Mouse (Mus musculus): ENCODE results near the gene Gm26897. TPM values are rescaled to one million over a fixed set of nuclear protein-coding genes. Genes with fewer than 3 reads are reported as not detected.

The Gm26897 gene
- polyA plus RNA-seq, 1 experiment from 2014 or later, result not detected

DNA sequence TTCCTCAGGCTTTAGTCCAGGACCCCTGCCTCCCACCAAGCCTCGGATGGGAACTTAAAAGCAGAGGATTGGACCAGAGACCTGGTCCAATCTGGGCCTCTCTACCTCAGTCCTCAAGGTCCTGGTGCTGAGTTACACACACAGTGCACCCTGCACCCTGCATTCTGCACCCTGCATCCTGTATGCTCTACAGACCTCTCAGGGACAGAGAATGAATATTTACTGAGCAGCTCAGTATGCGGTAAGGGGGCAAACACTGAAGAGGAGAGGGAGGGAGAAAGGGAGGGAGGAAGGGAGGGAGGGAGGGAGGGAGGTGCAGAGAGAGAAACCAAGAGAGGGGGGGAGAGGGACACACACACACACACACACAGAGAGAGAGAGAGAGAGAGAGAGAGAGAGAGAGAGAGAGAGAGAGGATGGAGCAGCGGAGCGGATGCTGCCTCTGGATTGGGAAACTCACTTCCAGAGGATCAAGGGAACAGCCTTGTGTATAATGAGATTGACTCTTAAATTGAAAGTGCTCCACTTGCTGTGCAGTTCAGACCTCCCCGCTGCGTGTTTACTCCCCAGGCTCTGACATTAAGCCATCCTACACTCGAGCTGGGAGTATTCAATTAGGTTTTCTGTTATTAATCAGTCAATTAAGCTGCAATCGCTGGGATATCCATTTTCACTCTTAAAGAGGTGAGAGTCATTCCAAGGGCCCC lies 24.4 kb upstream of the Gm26897 start:
- Histone ChIP-seq H3K36me3 (ENCODE audit: control insufficient read depth, insufficient read depth, low read length) (no peaks in the 10 kb centered on the region), H3K27ac (ENCODE audit: low read depth, low read length) (no peak overlapping the region), H3K4me3 (ENCODE audit: low read depth, low read length) (no peak overlapping the region), H3K4me1 (replicated peaks; ENCODE audit: control insufficient read depth, insufficient read depth, low read length) (no peaks in the 10 kb centered on the region), H3K9ac (ENCODE audit: low read depth, low read length) (no peak overlapping the region), H3K9me3 (ENCODE audit: control insufficient read depth, low read length) (no peaks in the 10 kb centered on the region; the same call in 1 of the 2 replicates), H3K27me3 (replicated peaks; ENCODE audit: control insufficient read depth, insufficient read depth, low read length) (no peaks in the 10 kb centered on the region), H3K4me2 (no peak overlapping the region)
- WGBS, result 52% methylated on average over 8 of the region's 8 CpGs
- DNase-seq (ENCODE audit: low spot score) (no peak), ATAC-seq (replicated peaks; ENCODE audit: low FRiP score) (no peak)

DNA sequence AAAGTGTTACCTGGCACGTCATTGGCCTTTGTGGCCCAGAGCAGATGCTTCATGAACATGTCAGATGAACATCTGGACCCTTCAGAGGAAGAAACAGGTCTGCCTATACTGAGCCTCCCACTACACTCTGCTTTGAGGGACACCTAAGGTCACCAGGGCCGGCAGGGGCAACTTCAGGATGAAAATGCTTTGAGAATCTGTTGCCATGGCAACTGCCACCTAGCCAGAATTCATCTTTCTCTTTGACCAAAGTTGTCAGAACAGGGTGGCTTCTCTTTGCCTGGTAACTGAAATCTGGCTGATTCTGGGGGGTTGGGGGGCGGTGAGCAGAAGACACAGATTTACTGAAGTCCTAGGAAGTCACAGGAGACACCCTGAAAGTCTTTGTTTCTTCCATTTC lies 14.7 kb upstream of the Gm26897 start:
- DNase-seq (ENCODE audit: low spot score) (no peak), ATAC-seq (replicated peaks; ENCODE audit: low FRiP score) (no peak)
- H3K4me2 ChIP-seq, result no peak overlapping the region
- no peaks in the 10 kb centered on the region for H3K27me3 ChIP-seq (replicated peaks; ENCODE audit: control insufficient read depth, insufficient read depth, low read length)
- H3K4me1 ChIP-seq (replicated peaks; ENCODE audit: control insufficient read depth, insufficient read depth, low read length), result no peaks in the 10 kb centered on the region
- no peaks in the 10 kb centered on the region for H3K36me3 ChIP-seq (ENCODE audit: control insufficient read depth, insufficient read depth, low read length)
- H3K27ac ChIP-seq (ENCODE audit: low read depth, low read length), result no peak overlapping the region
- H3K9me3 ChIP-seq (ENCODE audit: control insufficient read depth, low read length), result no peaks in the 10 kb centered on the region
- no peak overlapping the region for H3K4me3 ChIP-seq (ENCODE audit: low read depth, low read length)
- no peak overlapping the region for H3K9ac ChIP-seq (ENCODE audit: low read depth, low read length)
- 55% methylated on average over 3 of the region's 3 CpGs for WGBS

DNA sequence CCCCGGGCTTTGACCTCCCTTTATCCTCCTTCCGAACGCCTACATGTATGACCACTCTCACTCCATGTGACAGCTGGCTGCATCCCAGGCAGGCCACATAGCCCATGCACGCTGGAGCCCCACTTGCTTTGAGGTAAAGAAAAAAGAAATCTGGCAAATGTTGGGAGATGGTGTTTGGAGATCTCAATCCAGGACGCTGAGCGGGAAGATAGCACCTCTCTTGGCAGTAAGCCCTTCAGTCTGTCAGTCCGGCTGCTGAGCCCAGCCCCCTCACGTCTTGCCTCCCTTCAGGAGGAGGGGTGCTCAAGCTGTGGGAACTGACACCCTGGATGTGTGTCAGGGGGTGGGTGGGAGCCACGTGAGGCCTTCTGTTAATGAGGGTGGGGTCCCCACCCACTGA lies 13.0 kb upstream of the Gm26897 start:
- Histone ChIP-seq H3K4me1 (replicated peaks; ENCODE audit: control insufficient read depth, insufficient read depth, low read length) (no peaks in the 10 kb centered on the region), H3K27ac (ENCODE audit: low read depth, low read length) (no peak overlapping the region), H3K27me3 (replicated peaks; ENCODE audit: control insufficient read depth, insufficient read depth, low read length) (no peaks in the 10 kb centered on the region), H3K4me2 (no peak overlapping the region), H3K36me3 (ENCODE audit: control insufficient read depth, insufficient read depth, low read length) (no peaks in the 10 kb centered on the region), H3K9me3 (ENCODE audit: control insufficient read depth, low read length) (no peaks in the 10 kb centered on the region), H3K9ac (ENCODE audit: low read depth, low read length) (no peak overlapping the region), H3K4me3 (ENCODE audit: low read depth, low read length) (no peak overlapping the region)
- WGBS, result 62% methylated on average over 9 of the region's 9 CpGs
- ATAC-seq (replicated peaks; ENCODE audit: low FRiP score), result no peak
- no peak for DNase-seq (ENCODE audit: low spot score)

DNA sequence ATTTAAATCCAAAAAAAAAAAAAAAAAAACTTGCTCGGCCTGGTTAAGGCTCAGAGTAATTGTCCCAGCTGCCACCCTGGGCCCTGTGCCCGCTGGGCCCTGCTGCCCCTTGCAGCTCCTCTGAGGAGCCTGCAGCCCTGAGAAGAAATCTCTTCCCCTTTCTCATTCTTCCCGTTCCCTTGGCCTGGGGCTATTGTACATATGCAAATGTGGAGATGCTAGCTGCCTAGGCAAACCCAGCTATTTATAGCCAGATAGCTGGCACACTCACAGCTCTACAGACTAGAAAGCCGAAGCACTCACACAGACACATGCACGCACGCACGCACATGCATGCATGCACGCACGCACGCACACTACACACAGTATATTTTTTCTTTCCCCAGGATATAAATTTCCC lies 9.0 kb upstream of the Gm26897 start:
- ATAC-seq (replicated peaks; ENCODE audit: low FRiP score) (no peak), DNase-seq (ENCODE audit: low spot score) (no peak)
- Histone ChIP-seq H3K4me2 (no peak overlapping the region), H3K27ac (ENCODE audit: low read depth, low read length) (no peak overlapping the region), H3K9ac (ENCODE audit: low read depth, low read length) (no peak overlapping the region), H3K27me3 (replicated peaks; ENCODE audit: control insufficient read depth, insufficient read depth, low read length) (no peaks in the 10 kb centered on the region), H3K4me1 (replicated peaks; ENCODE audit: control insufficient read depth, insufficient read depth, low read length) (no peaks in the 10 kb centered on the region), H3K9me3 (ENCODE audit: control insufficient read depth, low read length) (no peaks in the 10 kb centered on the region), H3K4me3 (ENCODE audit: low read depth, low read length) (no peak overlapping the region), H3K36me3 (ENCODE audit: control insufficient read depth, insufficient read depth, low read length) (no peaks in the 10 kb centered on the region)
- WGBS, result 80% methylated on average over 10 of the region's 10 CpGs

DNA sequence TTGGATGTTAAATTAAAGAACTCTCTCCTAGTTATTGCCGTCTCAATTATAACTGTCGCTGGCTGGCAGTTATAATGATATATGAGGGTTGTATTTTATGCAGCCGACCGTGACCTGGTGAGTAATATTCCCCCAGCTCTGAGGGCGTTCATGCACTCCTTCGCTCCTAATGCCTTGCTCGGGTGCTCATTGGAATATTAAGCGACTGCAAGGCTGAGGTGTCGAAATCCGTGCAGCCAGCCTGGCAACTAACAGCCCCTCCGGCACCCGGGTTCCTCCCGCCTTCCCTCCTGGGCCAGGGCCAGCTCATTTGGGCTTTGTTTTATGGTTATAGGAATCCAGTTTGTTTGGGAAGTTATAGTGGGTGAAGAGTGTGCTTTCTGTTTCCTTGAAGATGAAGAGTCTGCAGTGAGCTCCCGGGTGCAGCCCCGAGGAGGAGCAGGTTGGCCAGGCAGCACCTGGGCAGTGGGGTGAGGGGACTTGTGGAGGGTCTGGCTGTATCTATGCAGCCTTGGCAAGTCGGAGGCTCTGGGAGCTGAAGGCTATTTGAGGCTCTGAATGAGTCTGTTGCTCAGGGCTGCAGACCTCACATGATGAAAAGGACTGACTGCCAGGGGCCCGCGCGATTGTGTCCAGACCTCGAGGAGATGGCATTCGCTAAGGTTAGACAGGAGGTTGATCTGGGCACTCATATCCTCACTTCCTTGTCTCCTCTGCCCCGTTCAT lies 8.4 kb upstream of the Gm26897 start:
- ATAC-seq (replicated peaks; ENCODE audit: low FRiP score) (no peak), DNase-seq (ENCODE audit: low spot score) (no peak)
- no peaks in the 10 kb centered on the region for H3K36me3 ChIP-seq (ENCODE audit: control insufficient read depth, insufficient read depth, low read length)
- no peaks in the 10 kb centered on the region for H3K27me3 ChIP-seq (replicated peaks; ENCODE audit: control insufficient read depth, insufficient read depth, low read length)
- no peaks in the 10 kb centered on the region for H3K9me3 ChIP-seq (ENCODE audit: control insufficient read depth, low read length)
- no peaks in the 10 kb centered on the region for H3K4me1 ChIP-seq (replicated peaks; ENCODE audit: control insufficient read depth, insufficient read depth, low read length)
- no peak overlapping the region for H3K4me2 ChIP-seq
- no peak overlapping the region for H3K27ac ChIP-seq (ENCODE audit: low read depth, low read length)
- WGBS, result 65% methylated on average over 22 of the region's 22 CpGs
- H3K4me3 ChIP-seq (ENCODE audit: low read depth, low read length), result no peak overlapping the region
- no peak overlapping the region for H3K9ac ChIP-seq (ENCODE audit: low read depth, low read length)

DNA sequence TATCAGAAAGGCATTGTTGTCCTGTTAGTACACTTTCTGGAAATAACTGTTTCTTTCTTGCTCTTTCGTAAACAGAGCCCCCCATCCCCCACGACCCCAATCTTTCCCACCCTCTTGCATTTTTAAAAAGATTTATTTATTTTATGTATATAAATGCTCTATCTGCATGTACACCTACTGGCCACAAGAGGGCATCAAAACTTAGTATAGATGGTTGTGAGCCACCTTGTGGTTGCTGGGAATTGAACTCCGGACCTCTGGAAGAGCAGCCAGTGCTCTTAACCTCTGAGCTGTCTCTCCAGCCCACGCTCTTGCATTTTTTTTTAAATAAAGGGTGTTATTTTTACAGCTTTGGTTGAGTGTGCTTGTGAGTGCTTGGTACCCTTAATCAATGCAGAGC lies 5.3 kb upstream of the Gm26897 start:
- Histone ChIP-seq H3K27me3 (replicated peaks; ENCODE audit: control insufficient read depth, insufficient read depth, low read length) (no peaks in the 10 kb centered on the region), H3K36me3 (ENCODE audit: control insufficient read depth, insufficient read depth, low read length) (no peaks in the 10 kb centered on the region), H3K27ac (ENCODE audit: low read depth, low read length) (no peak overlapping the region), H3K4me3 (ENCODE audit: low read depth, low read length) (no peak overlapping the region), H3K9me3 (ENCODE audit: control insufficient read depth, low read length) (no peaks in the 10 kb centered on the region), H3K4me1 (replicated peaks; ENCODE audit: control insufficient read depth, insufficient read depth, low read length) (no peaks in the 10 kb centered on the region), H3K9ac (ENCODE audit: low read depth, low read length) (no peak overlapping the region), H3K4me2 (no peak overlapping the region)
- no peak for ATAC-seq (replicated peaks; ENCODE audit: low FRiP score)
- no peak for DNase-seq (ENCODE audit: low spot score)
- WGBS, result 62% methylated on average over 4 of the region's 4 CpGs

DNA sequence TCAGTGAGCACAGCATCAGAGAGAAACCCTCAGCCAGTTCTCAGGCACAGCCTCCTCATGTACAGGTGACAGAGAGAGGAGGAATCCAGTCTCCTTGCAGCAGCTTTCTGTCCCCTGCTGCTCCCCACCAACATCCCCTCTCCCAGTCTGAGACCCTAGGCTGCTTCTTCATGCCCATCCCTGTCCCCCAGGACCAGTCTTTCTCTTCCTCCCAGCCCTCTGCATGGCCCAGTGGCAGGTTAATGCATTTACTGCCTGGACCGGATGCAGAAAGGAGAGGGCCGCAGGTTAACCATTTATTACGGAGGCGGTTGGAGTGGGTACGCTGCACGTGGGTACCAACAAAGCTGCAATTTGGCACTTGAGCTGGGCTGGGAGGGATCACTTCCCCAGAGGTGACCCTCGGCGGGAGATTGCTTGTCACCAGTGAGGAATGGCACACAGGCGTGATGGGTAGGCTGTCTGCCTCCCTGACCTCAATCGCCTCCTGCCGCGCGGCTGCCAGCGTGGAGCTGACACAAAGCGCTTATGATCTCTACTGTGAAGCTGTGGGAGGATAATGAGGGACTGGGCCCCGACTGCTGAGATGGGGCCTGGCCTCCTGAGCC lies 3.1 kb upstream of the Gm26897 start:
- no peak overlapping the region for H3K4me2 ChIP-seq
- DNase-seq (ENCODE audit: low spot score), result no peak
- no peak overlapping the region for H3K9ac ChIP-seq (ENCODE audit: low read depth, low read length)
- H3K36me3 ChIP-seq (ENCODE audit: control insufficient read depth, insufficient read depth, low read length), result no peaks in the 10 kb centered on the region; the same call in 1 of the 2 replicates
- no peaks in the 10 kb centered on the region for H3K9me3 ChIP-seq (ENCODE audit: control insufficient read depth, low read length)
- no peak overlapping the region for H3K27ac ChIP-seq (ENCODE audit: low read depth, low read length)
- H3K27me3 ChIP-seq (replicated peaks; ENCODE audit: control insufficient read depth, insufficient read depth, low read length), result no peaks in the 10 kb centered on the region
- ATAC-seq (replicated peaks; ENCODE audit: low FRiP score), result no peak
- H3K4me3 ChIP-seq (ENCODE audit: low read depth, low read length), result no peak overlapping the region
- WGBS, result 44% methylated on average over 16 of the region's 16 CpGs
- H3K4me1 ChIP-seq (replicated peaks; ENCODE audit: control insufficient read depth, insufficient read depth, low read length), result no peaks in the 10 kb centered on the region

DNA sequence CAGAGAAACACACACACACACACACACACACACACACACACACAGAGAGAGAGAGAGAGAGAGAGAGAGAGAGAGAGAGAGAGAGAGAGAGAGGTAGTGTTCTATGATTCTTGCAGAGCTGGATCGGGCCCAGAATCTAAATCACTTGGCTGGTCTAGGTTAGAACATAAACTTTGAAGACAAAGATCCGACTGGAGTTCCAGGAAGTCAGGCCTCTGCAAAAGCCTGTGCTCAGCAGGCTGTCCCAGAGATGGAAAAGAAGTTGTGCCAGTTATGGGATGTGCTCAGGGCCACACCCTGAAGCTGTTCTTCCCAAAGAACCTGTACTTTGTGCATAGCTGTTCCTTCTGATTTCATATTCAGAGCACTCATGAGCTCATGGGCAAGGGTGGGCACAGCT lies 1.5 kb upstream of the Gm26897 start:
- no peak overlapping the region for H3K9ac ChIP-seq (ENCODE audit: low read depth, low read length)
- no peak overlapping the region for H3K27ac ChIP-seq (ENCODE audit: low read depth, low read length)
- no peaks in the 10 kb centered on the region; the same call in 1 of the 2 replicates for H3K36me3 ChIP-seq (ENCODE audit: control insufficient read depth, insufficient read depth, low read length)
- no peak overlapping the region for H3K4me3 ChIP-seq (ENCODE audit: low read depth, low read length)
- no peak for DNase-seq (ENCODE audit: low spot score)
- H3K27me3 ChIP-seq (replicated peaks; ENCODE audit: control insufficient read depth, insufficient read depth, low read length), result no peaks in the 10 kb centered on the region
- no peak for ATAC-seq (replicated peaks; ENCODE audit: low FRiP score)
- no peak overlapping the region for H3K4me2 ChIP-seq
- no peaks in the 10 kb centered on the region for H3K4me1 ChIP-seq (replicated peaks; ENCODE audit: control insufficient read depth, insufficient read depth, low read length)
- no peaks in the 10 kb centered on the region for H3K9me3 ChIP-seq (ENCODE audit: control insufficient read depth, low read length)
- WGBS, result 65% methylated on average over 2 of the region's 2 CpGs
